Mouse (Mus musculus) heart, postnatal 14 days (tissue): ENCODE measurements around the gene Tcaf1. TPM values are rescaled to one million over a fixed set of nuclear protein-coding genes. Genes with fewer than 3 reads are reported as not detected.
A peak's percentile ranks its signal among the peaks of the same experiment; 100 is the strongest.

Experiments
- DNase-seq, 2 experiments: peaks; one replicate each; pipeline ENCODE4 v3.0.0; 2021 to 2022
- intact Hi-C: fragments of 180-260 bp; cut with DNase I; formaldehyde crosslinking; loops from one replicate; pipeline ENCODE4 v1.15.1; 2025
- long read RNA-seq, 2 experiments: library from polyadenylated mRNA; stranded (forward); transcript quantifications; one replicate each; pipeline ENCODE4 v2.0.0; 2021
- total RNA-seq, 2 experiments: library from RNA; stranded (reverse); gene quantifications; 2 replicates each; pipeline ENCODE4 v1.2.3; 2021

Tcaf1 gene
- total RNA-seq: 10 to 100 TPM; 18.1 to 18.6 TPM
- long read RNA-seq, experiment 1, full-length matches to known transcripts: 6 of 10 reads
- long read RNA-seq, experiment 1, partial matches to known transcripts: 3 of 10 reads
- long read RNA-seq, experiment 1, other reads (novel, unspliced or antisense): 1 of 10 reads
- long read RNA-seq, experiment 2, partial matches to known transcripts: 6 of 15 reads
- long read RNA-seq, experiment 2, other reads (novel, unspliced or antisense): 5 of 15 reads

DNA sequence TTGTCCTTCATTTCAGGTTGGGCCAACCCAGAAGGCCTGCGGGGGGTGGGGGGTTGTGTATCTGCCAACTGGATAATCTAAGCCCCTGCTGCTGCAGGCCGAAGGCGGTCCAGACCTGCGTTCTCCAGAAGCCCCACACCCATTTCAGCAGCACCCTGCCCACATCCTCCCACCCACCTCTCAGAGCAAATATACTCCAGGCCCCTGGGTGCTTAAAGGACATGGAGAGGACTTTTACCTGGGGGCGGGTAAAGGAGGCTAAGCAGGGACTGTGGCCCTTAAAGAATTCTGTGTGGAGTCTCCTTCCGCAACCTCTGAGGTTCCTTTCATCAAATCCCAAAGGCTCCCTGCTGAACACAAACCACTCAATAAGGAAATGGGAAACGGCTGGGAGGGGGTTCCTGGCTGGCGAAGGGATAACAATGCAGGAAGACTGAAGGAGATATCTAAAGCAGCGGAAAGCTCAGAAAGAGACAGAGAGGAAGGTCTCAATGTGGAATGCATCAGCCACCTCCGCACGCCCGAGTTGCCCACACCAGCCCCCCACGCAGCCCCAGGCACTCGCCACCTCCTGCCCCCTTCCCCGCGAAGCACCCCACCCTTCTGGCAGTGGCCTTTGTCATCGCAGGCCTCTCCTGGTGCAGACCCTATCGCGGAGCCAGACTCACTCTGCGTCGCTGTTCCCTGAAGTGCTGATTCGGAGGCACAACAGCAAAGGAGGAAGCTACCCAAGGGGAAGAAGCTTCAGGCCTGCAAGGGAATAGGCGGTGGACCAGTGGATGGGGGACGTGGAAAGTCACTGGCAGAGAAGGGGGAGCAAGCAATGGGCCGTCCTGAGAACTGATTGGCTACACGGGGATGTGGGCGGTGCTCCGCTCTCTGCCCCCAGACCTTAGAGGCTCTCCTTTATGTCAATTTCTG lies at the start of gene Tcaf1:
Gene Tcaf1 (minus strand): TSS at position 798 of the 921 bp plus-strand sequence.
- peak; percentile 75 to 80 for DNase-seq
- intact Hi-C loops: no loop called here

DNA sequence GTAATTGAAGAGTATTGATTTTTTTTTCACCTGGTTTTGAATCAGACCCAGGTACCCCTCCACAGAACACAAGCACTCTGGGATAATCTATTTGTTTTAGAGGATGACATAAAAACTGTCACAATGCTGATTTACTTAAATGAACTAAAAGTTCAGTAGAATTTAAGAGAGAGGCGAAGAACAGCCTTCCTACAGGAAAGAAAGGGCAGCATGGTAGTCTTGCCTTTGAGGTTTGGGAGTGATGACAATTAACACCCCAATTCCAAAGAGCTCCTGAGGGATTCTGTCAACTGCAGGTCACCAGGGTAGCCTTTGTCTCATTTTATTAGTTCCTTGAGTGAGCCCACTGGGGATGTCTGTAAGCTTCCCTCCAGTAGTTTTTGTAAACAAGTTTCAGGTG lies 46.2 kb upstream of the Tcaf1 start, which contains the start of gene Olfr38:
Gene Olfr38 (plus strand): TSS at position 301 of the 400 bp plus-strand sequence.
- no peak for DNase-seq
- intact Hi-C loops: no loop called here

DNA sequence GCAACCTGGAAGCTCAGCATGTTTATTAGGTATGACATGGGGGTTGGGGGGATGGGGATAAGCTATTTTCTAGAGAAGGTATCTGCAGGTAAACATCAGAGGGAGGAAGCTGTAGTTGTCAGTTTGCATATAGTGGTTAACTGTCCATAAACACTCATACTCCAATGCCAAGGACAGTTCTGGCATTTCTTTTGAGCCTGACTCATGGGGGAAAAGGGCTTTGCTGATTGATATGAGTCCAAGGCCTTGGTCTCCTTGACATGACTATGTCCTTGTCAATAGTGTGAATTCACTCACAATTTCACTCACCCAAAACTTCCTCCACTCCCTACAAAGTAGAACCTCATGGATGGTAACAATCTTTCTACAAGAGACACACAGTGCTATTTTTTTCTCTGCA lies 38.0 kb upstream of the Tcaf1 start:
- no peak for DNase-seq
- intact Hi-C loops: no loop called here

DNA sequence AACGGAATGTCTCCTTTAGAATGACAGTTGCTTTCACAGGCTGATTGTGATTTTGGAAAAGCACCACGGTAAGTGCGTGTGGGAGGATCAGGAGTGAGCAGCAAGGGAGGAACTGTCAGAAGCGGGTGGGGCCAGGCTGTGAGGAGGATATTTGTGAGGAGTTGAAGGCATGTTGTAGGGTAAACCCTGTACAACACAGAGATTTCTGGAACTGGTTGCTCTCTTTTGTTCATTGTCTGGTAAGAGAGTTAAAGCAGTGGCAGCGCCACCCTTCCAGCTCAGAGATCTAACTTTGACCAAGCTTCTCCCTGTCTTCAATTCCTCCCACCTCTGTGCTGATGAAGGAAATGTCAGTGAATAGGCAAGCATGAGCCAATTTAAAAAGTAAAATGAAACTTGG lies 32.4 kb upstream of the Tcaf1 start:
- intact Hi-C loops: no loop called here
- no peak for DNase-seq

DNA sequence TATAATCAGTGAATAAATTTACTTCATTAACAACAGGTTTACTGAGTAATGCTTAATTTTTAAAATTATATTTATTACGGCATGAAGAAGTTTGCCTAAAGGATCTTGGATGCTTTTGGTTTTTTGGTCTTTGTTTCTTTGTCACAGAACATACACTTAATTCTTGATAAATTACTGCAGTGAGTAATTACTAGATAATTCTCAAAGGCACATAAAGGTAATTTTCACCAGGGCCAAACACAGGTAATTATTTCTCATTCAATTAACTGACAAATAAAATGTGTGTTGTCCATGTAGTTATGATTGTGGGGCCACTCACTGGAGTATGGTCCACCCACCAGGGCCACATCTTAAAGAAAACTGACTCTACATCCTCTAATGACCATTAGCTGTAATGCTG lies 29.2 kb upstream of the Tcaf1 start, which contains the start of gene Olfr453:
Gene Olfr453 (plus strand): TSS at position 301 of the 400 bp plus-strand sequence.
- intact Hi-C loops: no loop called here
- no peak for DNase-seq

DNA sequence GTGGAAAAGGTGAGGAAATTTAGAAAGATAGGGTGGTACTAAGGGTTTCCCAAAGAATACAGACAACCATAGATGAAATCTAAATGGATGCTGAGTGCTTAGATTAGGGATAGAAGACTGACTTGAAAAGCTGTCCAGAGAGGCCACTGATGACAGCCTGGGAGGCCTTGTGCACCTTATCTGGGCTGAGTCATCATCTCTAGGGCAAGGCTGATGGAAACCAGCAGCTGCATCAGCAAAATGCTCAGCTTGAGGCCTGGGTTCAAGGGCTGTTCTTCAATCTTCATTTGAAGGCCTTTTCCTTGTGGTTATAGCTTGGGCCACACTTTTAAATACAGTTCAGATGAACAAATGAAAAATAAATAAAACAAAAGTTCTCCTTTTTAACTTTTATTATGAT lies 8.1 kb upstream of the Tcaf1 start:
- DNase-seq: no peak

DNA sequence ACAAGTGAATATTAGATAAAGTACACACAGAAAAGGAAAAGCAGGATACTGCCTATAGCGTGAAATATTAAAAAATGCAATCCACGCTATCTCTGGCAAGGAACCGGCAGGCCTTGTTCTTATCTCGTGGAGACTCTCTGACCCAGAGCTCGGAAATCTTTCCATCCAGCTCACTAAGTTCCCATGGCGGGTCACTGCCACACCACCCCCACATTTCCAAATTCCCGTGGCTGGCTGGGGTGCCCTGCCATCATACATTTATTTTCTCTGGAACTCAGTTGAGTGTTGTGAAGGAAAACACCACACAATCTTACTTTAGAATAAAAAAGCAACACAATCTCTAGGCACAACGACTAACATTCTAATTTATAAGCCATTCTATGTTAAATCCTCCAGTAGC lies 4.8 kb upstream of the Tcaf1 start:
- DNase-seq: no peak
- intact Hi-C loops: no loop called here

More for the DNA sequence above, 8.1 kb upstream of the Tcaf1 start:
- intact Hi-C loops: no loop called here

DNA sequence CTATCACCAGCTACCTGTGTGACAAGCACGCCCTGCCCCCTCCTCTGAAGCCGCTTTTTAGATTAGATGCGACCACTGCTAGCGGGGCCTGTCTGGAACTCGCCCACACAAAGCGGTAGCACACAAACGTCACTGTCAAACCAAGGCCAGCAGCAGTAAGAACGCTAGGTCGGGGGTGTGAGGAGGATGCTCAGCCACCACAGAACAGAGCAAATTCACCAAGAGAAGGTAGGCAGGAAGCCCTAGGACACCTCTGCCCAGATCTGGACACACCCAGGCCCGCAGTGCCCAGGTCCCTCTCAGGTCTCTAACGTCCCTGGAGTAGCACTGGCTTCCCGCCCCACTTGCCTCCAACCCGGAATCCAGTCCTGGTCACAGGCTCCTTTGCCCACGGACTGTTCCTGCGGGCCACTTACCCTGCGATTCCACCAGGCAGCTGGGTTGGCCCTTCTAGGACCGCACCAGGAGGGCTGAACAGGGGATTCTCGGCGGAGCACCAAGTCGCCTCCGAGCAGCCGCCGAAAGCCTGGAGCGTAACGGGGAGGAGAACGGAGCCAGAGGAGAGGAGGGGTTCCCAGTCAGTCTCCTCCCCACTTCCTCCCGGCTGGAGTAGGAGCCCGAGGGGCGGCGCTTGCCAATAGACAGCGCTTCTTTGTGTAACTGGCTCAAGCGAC lies 17.2 kb downstream of the Tcaf1 start:
- peak; percentile 82 to 85 for DNase-seq
- intact Hi-C loops: loop anchor here (5.0 kb wide), 1 partner anchor 45 kb away; the partner anchor contains the start of gene Tcaf2

DNA sequence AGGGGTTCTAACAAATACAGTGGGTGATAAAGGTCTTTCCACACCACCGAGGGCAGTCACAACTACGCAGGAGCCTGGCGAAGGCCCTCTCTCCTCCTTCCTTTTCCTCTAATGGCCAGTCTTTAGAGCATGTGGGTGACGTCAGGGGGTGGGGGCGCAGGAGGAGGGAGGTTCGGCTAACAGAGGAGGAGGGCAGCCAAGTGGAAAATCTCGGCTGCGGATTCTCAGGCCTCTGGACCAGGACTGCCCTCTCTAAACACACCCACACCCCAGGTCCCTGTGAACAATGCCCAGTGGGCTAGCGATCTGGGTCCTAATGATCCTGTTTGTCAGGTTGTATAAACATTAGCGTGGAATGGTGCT lies 17.8 kb downstream of the Tcaf1 start:
- intact Hi-C loops: loop anchor here (5.0 kb wide), 1 partner anchor 45 kb away; the partner anchor contains the start of gene Tcaf2
- DNase-seq: peak; percentile 79 to 83

DNA sequence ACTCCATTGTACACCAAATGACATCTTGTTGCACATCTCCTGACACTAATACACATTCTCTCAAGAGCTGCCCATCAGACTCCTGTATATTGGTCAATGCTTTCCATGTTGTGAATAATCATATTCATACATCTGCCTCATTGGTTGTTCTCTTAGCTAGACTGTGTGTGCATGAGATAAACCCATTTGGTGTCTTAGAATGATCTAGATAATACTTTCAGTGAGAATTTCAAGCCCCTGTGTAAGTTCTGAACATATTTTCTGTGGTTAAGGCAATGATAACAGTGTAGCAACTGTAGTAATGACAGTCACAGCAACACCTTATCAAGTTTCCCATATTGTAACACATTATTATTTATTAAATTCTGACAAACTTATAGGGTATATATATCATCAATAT lies 20.1 kb downstream of the Tcaf1 start:
- no peak for DNase-seq
- intact Hi-C loops: loop anchor here (5.0 kb wide), 1 partner anchor 42 kb away; the partner anchor contains the start of gene Tcaf2

DNA sequence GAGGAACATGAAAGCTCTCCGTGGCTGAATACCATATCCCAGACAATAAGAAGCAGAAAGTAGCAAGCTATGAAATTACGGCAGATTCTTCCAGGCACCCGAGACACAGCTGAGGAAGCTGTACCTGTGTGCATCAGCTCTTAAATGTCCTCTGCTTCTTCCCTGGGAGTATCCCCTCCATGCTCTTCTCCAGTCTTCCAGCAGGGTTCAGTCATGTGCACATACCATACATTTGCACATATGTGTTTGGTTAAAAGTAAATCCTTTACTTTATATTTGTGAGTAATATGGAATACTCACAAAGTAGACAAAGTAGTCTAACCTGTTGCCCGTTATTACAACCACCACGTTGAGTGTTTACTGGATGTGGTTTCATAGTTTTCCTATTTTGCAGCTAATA lies 22.0 kb downstream of the Tcaf1 start:
- intact Hi-C loops: no loop called here
- DNase-seq: no peak

DNA sequence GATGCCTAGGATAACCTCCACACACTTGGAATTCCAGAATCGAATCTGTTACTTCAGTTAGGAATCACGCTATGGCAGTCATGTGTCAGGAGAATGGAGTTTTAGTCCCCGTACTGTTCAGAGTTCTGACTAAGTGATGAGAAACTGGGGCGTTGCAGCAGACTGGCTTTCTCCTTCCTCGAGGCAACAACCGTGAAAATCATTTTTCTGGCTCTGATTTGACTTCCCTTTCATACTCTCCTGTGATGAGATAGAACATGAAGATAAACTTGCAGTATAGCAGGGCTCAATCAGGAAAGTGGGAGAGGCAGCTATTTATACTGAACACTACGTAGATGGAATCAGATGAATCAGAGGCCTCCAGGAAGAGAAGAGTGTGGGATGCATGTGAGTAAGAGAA lies 29.8 kb downstream of the Tcaf1 start:
- intact Hi-C loops: no loop called here
- no peak for DNase-seq

DNA sequence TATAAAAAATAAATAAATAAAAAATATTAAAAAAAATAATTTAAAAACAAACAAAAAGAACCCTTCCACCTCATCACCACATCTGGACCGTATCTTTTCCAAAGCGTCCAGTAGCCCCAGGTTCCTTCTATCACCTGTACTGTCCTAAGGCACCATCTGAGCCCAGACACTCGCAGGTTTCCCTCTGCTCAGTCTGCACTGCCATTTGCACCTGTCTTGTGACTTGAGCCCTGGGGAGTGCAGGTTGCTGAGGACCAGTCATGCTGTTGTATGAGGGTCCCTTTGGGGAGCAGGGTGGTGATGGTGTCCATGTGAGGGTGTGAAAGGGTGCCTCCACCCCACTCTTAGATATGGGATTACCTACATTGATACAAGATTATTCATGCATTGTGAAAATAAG lies 33.9 kb downstream of the Tcaf1 start:
- DNase-seq: no peak
- intact Hi-C loops: no loop called here

DNA sequence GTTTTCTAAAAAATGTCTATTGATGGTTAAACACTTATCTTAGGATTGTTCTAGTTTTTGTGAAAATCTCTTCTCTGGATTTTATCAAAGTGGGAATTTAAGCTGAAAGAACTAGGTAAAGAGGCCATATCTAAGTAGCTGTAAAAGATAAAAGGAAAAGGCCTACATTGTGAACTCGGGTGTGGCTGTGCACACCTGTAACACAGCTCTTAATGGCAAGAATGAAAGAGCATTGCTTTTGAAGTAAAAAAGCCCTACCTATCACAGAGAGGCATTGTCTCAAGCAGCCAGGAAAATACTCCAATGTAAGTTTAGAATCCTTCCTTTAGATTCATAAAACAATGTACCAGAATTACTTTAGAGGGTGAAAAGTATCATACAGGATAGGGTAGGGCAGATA lies 38.1 kb downstream of the Tcaf1 start:
- DNase-seq: no peak
- intact Hi-C loops: no loop called here

DNA sequence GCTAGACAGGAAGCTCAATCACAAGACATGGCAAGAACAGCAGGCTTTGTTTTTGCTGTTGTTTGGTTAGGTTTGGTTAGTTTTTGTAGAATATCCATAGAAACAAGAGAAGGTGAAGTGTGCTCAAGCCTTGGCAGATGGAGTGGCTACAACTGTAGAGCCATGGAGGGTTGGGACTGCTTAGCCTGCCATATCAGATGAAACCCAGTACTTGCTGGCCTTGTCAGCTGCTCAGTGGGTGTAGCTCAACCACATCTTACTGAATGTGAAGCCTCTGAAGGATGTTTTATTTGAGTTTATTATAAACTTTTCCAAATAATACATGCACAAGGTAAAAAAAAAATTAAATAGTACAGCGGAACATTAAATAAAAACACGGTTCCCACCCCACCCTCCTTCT lies 42.2 kb downstream of the Tcaf1 start:
- intact Hi-C loops: no loop called here
- DNase-seq: no peak

DNA sequence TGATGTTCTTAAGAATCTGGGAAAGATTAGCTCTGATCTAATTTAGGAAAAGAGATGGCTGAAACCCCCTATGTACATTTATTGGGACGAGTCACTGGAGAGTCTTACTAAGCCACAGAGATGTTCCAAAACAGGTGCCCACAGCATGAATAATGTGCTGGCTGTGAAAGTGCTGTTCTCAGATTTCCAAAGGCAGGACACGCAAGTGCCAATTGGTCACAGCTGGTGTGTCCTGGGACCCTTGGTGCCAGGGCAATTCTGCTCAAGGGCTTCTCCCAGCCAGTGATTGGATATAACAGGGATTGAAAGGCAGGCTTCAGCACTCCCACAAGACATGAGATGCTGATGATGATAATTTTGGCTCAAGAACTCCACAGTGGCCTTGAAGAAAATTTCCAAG lies 48.1 kb downstream of the Tcaf1 start:
- DNase-seq: no peak
- intact Hi-C loops: no loop called here

DNA sequence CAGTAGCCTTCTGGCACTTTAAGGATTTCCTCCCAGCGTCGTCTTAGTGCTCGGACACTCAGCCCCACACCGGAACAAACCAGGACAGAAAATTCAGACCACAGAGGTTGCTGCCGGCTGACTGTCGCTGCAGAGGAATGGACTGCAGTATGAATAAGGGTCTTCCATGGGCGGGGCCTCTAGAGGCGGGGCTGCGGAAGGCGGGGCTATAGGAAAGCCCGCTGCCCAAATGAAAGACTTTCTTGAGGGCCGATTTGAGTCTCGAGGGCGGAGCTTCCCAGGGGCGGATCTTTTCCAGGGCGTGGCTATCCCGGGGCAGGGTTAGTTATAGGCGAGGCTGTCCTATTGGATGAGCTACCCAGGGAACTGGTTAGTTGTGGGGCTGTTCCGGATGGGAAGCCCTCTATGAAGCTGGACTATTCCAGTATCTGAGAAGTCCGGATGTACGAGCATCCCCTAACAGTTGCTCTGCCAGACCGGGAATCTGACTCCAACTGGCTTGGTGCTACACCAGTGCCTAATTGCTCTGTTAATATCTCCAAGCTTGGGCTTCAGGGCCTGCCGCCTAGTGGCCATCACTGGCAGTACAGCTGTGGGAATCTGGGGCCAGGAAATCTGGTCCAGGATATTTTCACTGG lies 64.9 kb downstream of the Tcaf1 start, which contains the start of gene Tcaf2:
Gene Tcaf2 (minus strand): TSS at position 343 of the 638 bp plus-strand sequence.
- intact Hi-C loops: loop anchor here (5.0 kb wide), 1 partner anchor 47 kb away; no protein-coding TSS in a partner anchor
- DNase-seq: peak; percentile 83 to 89

DNA sequence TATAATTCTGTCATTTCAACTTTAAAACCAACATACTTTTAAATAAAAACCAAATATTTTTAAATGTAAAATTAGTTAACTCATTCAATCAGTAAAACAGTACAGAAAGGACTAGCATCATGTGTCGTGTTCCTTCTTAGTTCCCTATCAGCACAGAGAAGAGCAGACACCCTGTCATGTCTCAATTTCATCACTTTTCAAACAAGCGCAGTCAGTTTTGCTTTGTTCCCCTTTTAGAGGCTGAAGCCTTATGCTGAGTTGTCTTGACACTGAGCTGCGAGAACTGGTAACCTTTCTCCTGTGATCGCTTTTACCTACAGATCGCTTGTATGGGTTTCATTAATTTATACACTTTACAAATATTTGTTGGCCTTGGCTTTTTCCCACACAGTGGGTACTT lies 75.5 kb downstream of the Tcaf1 start:
- intact Hi-C loops: no loop called here
- DNase-seq: no peak

DNA sequence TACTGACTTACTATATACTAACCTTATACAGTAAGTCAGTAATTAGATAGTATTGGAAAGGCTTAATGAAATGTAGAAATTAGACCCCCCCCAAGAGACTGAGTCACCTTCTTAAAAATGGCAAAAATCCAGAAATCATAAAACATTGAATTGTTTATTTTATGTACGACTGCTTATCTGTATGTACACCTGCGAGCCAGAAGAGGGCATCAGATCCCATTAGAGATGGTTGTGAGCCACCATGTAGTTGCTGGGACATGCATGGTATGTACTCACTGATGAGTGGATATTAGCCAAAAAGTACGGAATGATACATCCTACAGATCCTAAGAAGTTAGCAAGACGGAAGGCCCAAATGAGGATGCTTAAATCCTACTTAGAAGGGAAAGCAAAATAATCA lies 78.5 kb downstream of the Tcaf1 start:
- intact Hi-C loops: no loop called here
- DNase-seq: no peak
